Mouse (Mus musculus) G1E (cell line): ENCODE data around the gene Trabd. TPM values are rescaled to one million over a fixed set of nuclear protein-coding genes. Genes with fewer than 3 reads are reported as not detected.

Experiments used
- ATAC-seq: 2 replicates; pipeline ENCODE4 v1.8.0; 2016; ENCODE audit warnings: mild to moderate bottlenecking; ENCODE audit not compliant: insufficient number of reproducible peaks, poor library complexity, low FRiP score, severe bottlenecking; ENCODE audit errors: extremely low read depth
- DNase-seq: peaks from one replicate; pipeline ENCODE4 v3.0.0; 2012; ENCODE audit warnings: low spot score
- H3K27me3 ChIP-seq: 2 replicates; pipeline ENCODE4 v1.6.1; 2012; ENCODE audit warnings: mild to moderate bottlenecking, low read length, inconsistent platforms; ENCODE audit not compliant: insufficient read depth
- H3K36me3 ChIP-seq: replicated peaks from 2 replicates; pipeline ENCODE3; 2012; ENCODE audit warnings: mild to moderate bottlenecking, inconsistent platforms
- H3K4me1 ChIP-seq: 2 replicates; pipeline ENCODE4 v1.6.1; 2012; ENCODE audit warnings: low read depth, low read length, inconsistent platforms, mixed read lengths; ENCODE audit not compliant: insufficient read depth
- H3K4me3 ChIP-seq: 2 replicates; pipeline ENCODE4 v1.5.1; 2012; ENCODE audit warnings: low read depth, mild to moderate bottlenecking, inconsistent platforms, low read length, moderate library complexity, mixed read lengths
- H3K9me3 ChIP-seq: replicated peaks from 2 replicates; pipeline ENCODE4 v1.6.1; 2012; ENCODE audit warnings: inconsistent platforms
- CTCF ChIP-seq: IDR thresholded peaks from 2 replicates; pipeline ENCODE4 v1.5.1; 2012; ENCODE audit warnings: low read depth, low read length, inconsistent platforms, mixed read lengths
- GATA1 ChIP-seq: IDR thresholded peaks from 2 replicates; pipeline ENCODE4 v1.6.1; 2012; ENCODE audit warnings: borderline replicate concordance, low read length, inconsistent platforms, mixed read lengths
- GATA2 ChIP-seq: IDR thresholded peaks from 2 replicates; pipeline ENCODE4 v1.6.1; 2012; ENCODE audit warnings: low read depth, low read length, inconsistent platforms, borderline replicate concordance
- POLR2AphosphoS5 ChIP-seq: IDR thresholded peaks from 2 replicates; pipeline ENCODE4 v1.6.1; 2012; ENCODE audit warnings: low read depth, low read length, inconsistent platforms; ENCODE audit not compliant: insufficient replicate concordance
- TAL1 ChIP-seq: conservative IDR thresholded peaks from 2 replicates; pipeline ENCODE4 v1.6.1; 2012; ENCODE audit warnings: low read depth, low read length, inconsistent platforms, mixed read lengths
- polyA plus RNA-seq: library from polyadenylated mRNA; stranded (reverse); fragments of >175 nt; gene quantifications from 2 replicates; pipeline ENCODE4 v1.2.3, GENCODE M21; 2012
- total RNA-seq, 2 experiments: library from RNA; stranded (forward) in 1 of 2; stranded (reverse) in 1 of 2; fragments of 200-1000 nt in 1 of 2; fragments of >200 nt in 1 of 2; fragmentation: Nextera tagmentation in 1 of 2; gene quantifications; 2 replicates each; pipeline ENCODE4 v1.2.3; 2014 to 2017

Trabd gene
- total and polyA plus RNA-seq, 3 experiments = 22.1 to 60.3 (median 27.6) TPM

DNA sequence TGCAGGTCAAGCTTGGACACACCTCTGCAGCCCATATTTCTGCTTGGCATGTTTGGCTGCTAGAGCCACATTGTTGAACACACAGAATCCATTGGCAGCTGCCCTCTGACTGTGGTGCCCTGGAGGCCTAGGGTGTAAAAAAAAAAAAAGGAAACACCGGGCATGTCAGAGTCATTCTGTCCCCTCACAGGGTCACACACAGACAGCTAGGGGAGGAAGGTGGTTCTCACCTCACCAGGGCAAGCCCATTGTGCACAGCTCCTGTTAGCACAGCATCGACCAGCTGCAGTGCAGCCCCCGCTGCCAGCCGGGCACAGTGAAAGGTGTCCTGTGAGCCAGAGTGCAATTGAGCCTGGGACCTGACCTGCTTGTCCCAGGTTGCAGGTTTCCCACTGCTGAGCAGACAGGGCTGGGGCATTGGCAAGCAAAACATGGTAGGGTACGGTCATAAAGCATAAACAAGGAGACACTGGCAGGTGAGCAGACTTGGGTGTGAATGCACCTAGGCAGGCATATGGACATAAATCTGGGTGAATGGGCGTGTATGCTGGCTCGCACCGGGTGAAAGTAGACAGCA lies 52.5 kb downstream of the Trabd start:
- H3K4me3 ChIP-seq = peak overlapping the region; percentile 78
- peaks cover 54% of the 10 kb centered on the region for H3K36me3 ChIP-seq
- no peak for TF ChIP-seq GATA2
- TF ChIP-seq GATA1 = no peak
- TF ChIP-seq POLR2AphosphoS5 = no peak
- no peak for TF ChIP-seq CTCF
- no peak for TF ChIP-seq TAL1
- DNase-seq (no peak), ATAC-seq (no peak)
- no peaks in the 10 kb centered on the region for H3K27me3 ChIP-seq
- H3K4me1 ChIP-seq = peaks cover 66% of the 10 kb centered on the region
- no peaks in the 10 kb centered on the region for H3K9me3 ChIP-seq

DNA sequence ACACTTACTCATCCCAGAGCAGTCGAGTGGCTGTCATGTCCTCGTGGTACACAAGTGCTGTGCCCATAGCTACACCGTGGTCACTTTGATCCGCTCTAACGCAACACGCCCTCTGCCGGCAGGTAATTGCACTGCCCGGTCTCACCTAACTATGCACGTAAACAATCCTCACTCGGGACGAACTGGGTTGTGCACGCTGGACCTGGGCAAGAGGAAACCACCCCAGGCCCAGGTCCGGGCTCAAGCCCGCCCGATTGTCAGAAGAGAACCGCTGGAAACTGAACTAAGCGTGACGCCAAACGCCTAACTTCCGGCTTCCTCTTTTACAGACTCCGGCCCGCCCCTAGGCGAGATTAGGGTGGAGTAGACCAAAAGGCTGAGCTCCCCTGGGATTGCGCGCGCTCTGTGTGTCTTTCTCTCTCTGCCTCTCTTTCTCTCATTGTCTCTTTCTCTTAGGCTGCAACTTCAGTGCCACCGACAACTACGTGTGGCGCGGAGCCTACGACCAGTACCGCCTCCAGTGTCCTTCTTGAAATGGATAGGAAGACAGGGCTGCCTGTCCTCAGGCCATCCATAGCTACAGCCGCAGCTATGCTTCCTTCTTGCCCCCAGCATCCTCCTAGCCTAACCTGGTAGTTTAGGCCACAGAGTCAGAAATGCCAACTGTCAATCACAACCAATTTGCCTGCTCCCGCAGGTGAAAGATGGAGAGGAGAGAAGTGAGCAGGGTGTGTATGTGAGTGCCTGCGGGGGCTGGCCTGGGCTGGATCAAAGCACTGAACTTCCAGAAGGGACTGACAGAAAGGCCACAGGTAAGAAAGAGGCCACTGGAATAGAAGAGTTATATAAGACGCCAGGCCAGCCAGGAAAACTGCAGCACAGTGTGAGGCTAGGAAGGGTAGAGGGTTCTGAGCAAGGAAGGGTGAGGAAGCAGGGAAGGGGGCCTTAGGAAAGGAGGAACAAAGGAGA lies 53.7 kb downstream of the Trabd start, which contains the start of gene Hdac10:
Gene Hdac10, minus strand, starts transcription at position 319 of the 969 bp plus-strand sequence.
- ATAC-seq (peak; percentile 91), DNase-seq (peak; percentile 82)
- peak; percentile 92 for TF ChIP-seq CTCF
- TF ChIP-seq GATA1 = no peak
- Histone ChIP-seq H3K27me3 (no peaks in the 10 kb centered on the region), H3K36me3 (peaks cover 49% of the 10 kb centered on the region), H3K9me3 (no peaks in the 10 kb centered on the region), H3K4me3 (peak within 1 kb of the TSS; percentile 78), H3K4me1 (peaks cover 58% of the 10 kb centered on the region)

DNA sequence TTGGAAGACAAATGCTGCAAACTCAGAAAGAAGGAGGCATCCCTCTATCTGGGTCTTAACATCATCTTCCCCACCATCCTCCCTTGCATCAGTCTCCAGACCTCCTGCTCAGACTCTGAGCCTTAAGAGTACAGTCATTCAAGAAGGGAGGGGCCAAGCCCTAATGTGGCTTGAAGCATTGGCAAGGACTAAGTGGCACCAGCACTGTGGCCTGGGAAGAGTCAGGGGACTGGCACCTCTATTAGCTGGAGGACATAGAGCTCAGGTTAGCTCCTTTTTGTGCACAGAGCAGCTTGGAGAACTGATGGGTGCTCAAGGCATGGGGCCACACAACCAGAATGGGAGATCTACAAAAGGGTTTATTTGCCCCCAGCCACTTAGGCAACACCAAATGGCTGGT lies 55.3 kb downstream of the Trabd start:
- no peak for ATAC-seq
- DNase-seq = no peak
- no peak for TF ChIP-seq GATA1
- no peak for TF ChIP-seq POLR2AphosphoS5
- no peak for TF ChIP-seq GATA2
- no peak for TF ChIP-seq TAL1
- no peak for TF ChIP-seq CTCF
- Histone ChIP-seq H3K36me3 (peaks cover 33% of the 10 kb centered on the region), H3K27me3 (peaks cover 9% of the 10 kb centered on the region; the same call in 1 of the 2 replicates), H3K4me1 (peaks cover 49% of the 10 kb centered on the region), H3K9me3 (no peaks in the 10 kb centered on the region), H3K4me3 (no peak overlapping the region)

DNA sequence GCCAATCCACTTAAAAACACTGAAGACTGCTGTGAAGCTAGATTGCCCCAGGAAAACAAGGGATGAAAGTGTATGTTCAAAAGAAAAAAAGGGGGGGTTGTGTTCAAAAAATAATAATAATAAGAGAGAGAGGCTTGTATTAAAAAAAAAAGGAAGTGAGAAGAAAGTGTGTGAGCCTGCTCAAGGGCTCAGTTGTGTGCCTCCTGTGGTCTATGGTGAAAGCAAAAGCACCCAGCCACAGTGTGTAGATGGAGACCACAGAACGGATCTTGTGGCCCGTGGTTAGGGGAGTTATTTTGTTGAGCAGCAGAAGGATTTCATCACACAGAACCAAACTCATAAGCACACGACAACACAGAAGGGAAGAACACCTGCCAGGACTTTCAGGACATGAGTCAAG lies 56.4 kb downstream of the Trabd start:
- ATAC-seq = no peak
- Histone ChIP-seq H3K36me3 (peaks cover 22% of the 10 kb centered on the region), H3K4me3 (no peak overlapping the region), H3K4me1 (peaks cover 42% of the 10 kb centered on the region), H3K9me3 (no peaks in the 10 kb centered on the region), H3K27me3 (peaks cover 12% of the 10 kb centered on the region; the same call in 1 of the 2 replicates)
- no peak for DNase-seq
- no peak for TF ChIP-seq GATA1
- no peak for TF ChIP-seq CTCF
- TF ChIP-seq GATA2 = no peak
- no peak for TF ChIP-seq POLR2AphosphoS5
- TF ChIP-seq TAL1 = no peak

Other genes starting within 250 kb of the Trabd start
- gene Pim3, start 212.9 kb upstream of the Trabd start, total RNA-seq (2014; fragmentation: Nextera tagmentation) = 2.1 and 5.3 TPM in 2 replicates
- gene Pim3, start 212.9 kb upstream of the Trabd start, total RNA-seq (2017) = 3.4 and 3.7 TPM in 2 replicates
- 6.0 and 6.8 TPM in 2 replicates for gene Pim3, start 212.9 kb upstream of the Trabd start, polyA plus RNA-seq
- gene Ttll8, start 120.7 kb upstream of the Trabd start, total RNA-seq (2014; fragmentation: Nextera tagmentation) = not detected in 2 replicates
- gene Ttll8, start 120.7 kb upstream of the Trabd start, total RNA-seq (2017) = 0.49 TPM in 1 of 2 replicates, not detected in the other
- gene Ttll8, start 120.7 kb upstream of the Trabd start, polyA plus RNA-seq = not detected in 2 replicates
- gene Mlc1, start 96.1 kb upstream of the Trabd start, total RNA-seq (2014; fragmentation: Nextera tagmentation) = not detected in 2 replicates
- gene Mlc1, start 96.1 kb upstream of the Trabd start, total RNA-seq (2017) = 0.11 TPM in 1 of 2 replicates, not detected in the other
- gene Mlc1, start 96.1 kb upstream of the Trabd start, polyA plus RNA-seq = not detected in 2 replicates
- not detected in 2 replicates for gene Mov10l1, start 92.2 kb upstream of the Trabd start, total RNA-seq (2014; fragmentation: Nextera tagmentation)
- not detected in 2 replicates for gene Mov10l1, start 92.2 kb upstream of the Trabd start, total RNA-seq (2017)
- gene Mov10l1, start 92.2 kb upstream of the Trabd start, polyA plus RNA-seq = not detected in 2 replicates
- not detected in 2 replicates for gene Panx2, start 15.4 kb upstream of the Trabd start, total RNA-seq (2014; fragmentation: Nextera tagmentation)
- gene Panx2, start 15.4 kb upstream of the Trabd start, total RNA-seq (2017) = 0.11 TPM in 1 of 2 replicates, not detected in the other
- gene Panx2, start 15.4 kb upstream of the Trabd start, polyA plus RNA-seq = 0.01 TPM in 1 of 2 replicates, not detected in the other
- 15.9 and 17.8 TPM in 2 replicates for gene Selenoo, start 14.0 kb downstream of the Trabd start, total RNA-seq (2014; fragmentation: Nextera tagmentation)
- gene Selenoo, start 14.0 kb downstream of the Trabd start, total RNA-seq (2017) = 25.2 and 28.4 TPM in 2 replicates
- gene Selenoo, start 14.0 kb downstream of the Trabd start, polyA plus RNA-seq = 11.6 and 14.0 TPM in 2 replicates
- 41.4 and 55.2 TPM in 2 replicates for gene Tubgcp6, start 48.0 kb downstream of the Trabd start, total RNA-seq (2014; fragmentation: Nextera tagmentation)
- gene Tubgcp6, start 48.0 kb downstream of the Trabd start, total RNA-seq (2017) = 19.3 and 21.5 TPM in 2 replicates
- gene Tubgcp6, start 48.0 kb downstream of the Trabd start, polyA plus RNA-seq = 31.8 and 35.4 TPM in 2 replicates
- 6.8 and 9.3 TPM in 2 replicates for gene Hdac10, start 53.6 kb downstream of the Trabd start, total RNA-seq (2014; fragmentation: Nextera tagmentation)
- 16.1 and 22.3 TPM in 2 replicates for gene Hdac10, start 53.6 kb downstream of the Trabd start, total RNA-seq (2017)
- 11.5 and 18.3 TPM in 2 replicates for gene Hdac10, start 53.6 kb downstream of the Trabd start, polyA plus RNA-seq
- not detected in 2 replicates for gene Mapk12, start 65.6 kb downstream of the Trabd start, total RNA-seq (2014; fragmentation: Nextera tagmentation)
- 0.16 TPM in 1 of 2 replicates, not detected in the other for gene Mapk12, start 65.6 kb downstream of the Trabd start, total RNA-seq (2017)
- gene Mapk12, start 65.6 kb downstream of the Trabd start, polyA plus RNA-seq = not detected in 2 replicates
- gene Mapk11, start 74.5 kb downstream of the Trabd start, total RNA-seq (2014; fragmentation: Nextera tagmentation) = not detected in 2 replicates
- gene Mapk11, start 74.5 kb downstream of the Trabd start, total RNA-seq (2017) = 0.38 and 0.46 TPM in 2 replicates
- gene Mapk11, start 74.5 kb downstream of the Trabd start, polyA plus RNA-seq = 0.07 TPM in 1 of 2 replicates, not detected in the other
- gene Plxnb2, start 105.7 kb downstream of the Trabd start, total RNA-seq (2014; fragmentation: Nextera tagmentation) = 9.9 and 10.6 TPM in 2 replicates
- gene Plxnb2, start 105.7 kb downstream of the Trabd start, total RNA-seq (2017) = 1.8 and 3.1 TPM in 2 replicates
- gene Plxnb2, start 105.7 kb downstream of the Trabd start, polyA plus RNA-seq = 15.5 and 17.6 TPM in 2 replicates
- 3.5 and 4.0 TPM in 2 replicates for gene Dennd6b, start 121.4 kb downstream of the Trabd start, total RNA-seq (2014; fragmentation: Nextera tagmentation)
- gene Dennd6b, start 121.4 kb downstream of the Trabd start, total RNA-seq (2017) = 1.8 and 2.3 TPM in 2 replicates
- gene Dennd6b, start 121.4 kb downstream of the Trabd start, polyA plus RNA-seq = 7.3 and 7.6 TPM in 2 replicates
- 47.6 and 65.5 TPM in 2 replicates for gene Ppp6r2, start 136.4 kb downstream of the Trabd start, total RNA-seq (2014; fragmentation: Nextera tagmentation)
- gene Ppp6r2, start 136.4 kb downstream of the Trabd start, total RNA-seq (2017) = 34.9 and 104 TPM in 2 replicates
- 105 and 107 TPM in 2 replicates for gene Ppp6r2, start 136.4 kb downstream of the Trabd start, polyA plus RNA-seq
- gene Sbf1, start 240.2 kb downstream of the Trabd start, total RNA-seq (2014; fragmentation: Nextera tagmentation) = 100 and 128 TPM in 2 replicates
- gene Sbf1, start 240.2 kb downstream of the Trabd start, total RNA-seq (2017) = 40.5 and 42.5 TPM in 2 replicates
- 104 and 145 TPM in 2 replicates for gene Sbf1, start 240.2 kb downstream of the Trabd start, polyA plus RNA-seq
- gene Adm2, start 247.6 kb downstream of the Trabd start, total RNA-seq (2014; fragmentation: Nextera tagmentation) = not detected in 2 replicates
- gene Adm2, start 247.6 kb downstream of the Trabd start, total RNA-seq (2017) = not detected in 2 replicates
- 0.11 and 0.12 TPM in 2 replicates for gene Adm2, start 247.6 kb downstream of the Trabd start, polyA plus RNA-seq